Mouse (Mus musculus) induced T-regulatory cell, adult 2 months (primary cell): ENCODE measurements at regions not wholly inside any gene's neighbourhood (a gene's known extent, or its start where the extent isn't known, plus 50 kb on each side); places are given as distances from the start of the nearest gene placed in this dataset.

Source experiments
- DNase-seq: peaks from one replicate; pipeline ENCODE4 v3.0.0-alpha.2; 2012; ENCODE audit warnings: low read depth

DNA sequence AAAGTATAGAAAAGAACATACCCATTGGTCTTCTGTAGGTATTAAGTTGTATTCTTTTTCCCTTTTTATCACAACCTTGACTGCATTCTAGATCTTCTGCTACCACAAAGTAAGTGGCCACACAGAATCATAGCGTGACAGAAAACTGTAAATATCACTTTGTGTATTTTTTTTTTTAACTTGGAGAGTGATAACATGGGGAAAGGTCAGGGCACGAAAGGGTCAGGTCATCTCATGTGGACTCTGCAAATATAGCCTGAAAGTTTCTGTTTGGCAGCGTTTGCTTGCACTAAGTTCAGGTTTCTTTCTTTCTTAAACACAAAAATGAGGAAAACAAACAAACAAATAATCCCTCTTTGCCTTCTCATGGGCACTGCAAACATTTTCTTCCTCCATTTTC is 1101.1 kb downstream of the Gsdmc2 start:
- DNase-seq, result no peak

DNA sequence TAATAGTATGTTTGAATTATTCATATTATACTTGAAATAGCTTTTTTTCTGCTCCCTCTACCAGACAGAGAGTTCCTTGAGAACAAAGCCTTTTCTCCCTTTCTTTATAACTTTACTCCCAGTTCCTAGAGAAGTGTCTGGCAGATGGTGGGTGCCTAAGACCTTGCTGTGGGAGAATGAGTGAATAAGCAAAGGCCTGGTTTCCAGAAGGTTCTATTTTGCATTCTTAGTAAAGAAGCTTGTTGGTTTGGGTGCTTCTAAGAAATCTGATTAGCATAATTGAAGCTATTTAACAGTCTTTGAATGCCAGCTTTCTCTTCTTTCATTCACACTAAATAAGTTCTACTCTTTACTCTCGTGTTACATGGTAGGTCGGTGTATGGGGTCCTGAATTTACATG is 1104.2 kb downstream of the Gsdmc2 start:
- no peak for DNase-seq

DNA sequence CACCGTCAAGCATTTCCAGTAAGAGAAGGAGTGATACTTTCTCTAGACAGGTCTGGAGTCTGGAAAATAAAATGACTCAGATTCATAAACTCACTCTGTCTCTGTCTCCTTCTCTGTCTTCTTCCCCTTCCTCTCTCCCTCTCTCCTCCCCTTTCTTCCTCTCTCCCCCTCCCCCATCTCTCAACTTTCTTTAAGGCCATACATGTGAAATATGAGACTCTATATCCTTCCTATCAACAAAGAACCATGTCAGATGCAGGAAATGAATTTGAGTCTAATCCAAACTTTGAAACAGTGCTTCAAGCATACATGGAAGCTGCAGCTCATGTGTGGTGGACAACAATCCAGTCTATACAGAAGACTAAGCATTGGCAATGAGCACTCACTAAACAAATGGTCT is 1109.6 kb downstream of the Gsdmc2 start:
- peak; percentile 59 for DNase-seq

DNA sequence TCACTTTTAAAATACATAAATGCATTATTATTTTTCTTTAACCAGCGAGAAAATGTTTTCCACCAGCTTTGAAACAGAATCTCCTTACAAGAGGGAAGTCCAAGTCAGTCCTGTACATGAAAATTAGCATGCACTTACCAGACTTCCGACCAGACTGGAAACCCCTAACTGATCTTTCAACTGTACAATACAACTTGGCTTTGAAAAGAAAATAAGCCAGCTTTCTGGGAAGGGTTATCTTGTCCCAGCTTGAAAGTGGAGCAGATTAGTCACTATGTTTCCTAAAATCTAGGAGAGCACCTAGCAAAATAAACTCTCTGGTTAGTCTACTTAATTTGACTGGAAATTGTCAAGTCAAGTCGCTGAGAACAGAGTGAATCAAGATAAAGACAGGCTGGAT is 1110.1 kb downstream of the Gsdmc2 start:
- DNase-seq, result peak; percentile 68

DNA sequence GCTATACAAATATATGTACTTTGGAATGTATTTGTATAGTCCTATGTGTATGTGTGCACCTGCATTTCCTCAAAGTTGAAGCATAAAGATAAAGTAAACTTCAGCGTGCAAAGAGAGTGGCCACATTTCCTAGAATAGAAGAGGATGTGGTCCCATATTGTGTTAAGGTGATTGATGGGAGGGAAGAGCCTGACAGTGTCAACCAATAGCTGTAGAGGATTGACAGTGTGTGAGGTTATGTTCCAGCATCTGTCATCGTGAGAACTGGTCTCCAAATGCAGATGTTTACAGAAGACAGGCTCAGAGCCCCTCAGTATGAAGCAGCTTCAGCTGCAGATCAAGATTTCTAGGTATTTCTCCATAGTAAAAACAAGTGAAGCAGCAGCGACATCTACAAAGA is 1114.5 kb downstream of the Gsdmc2 start:
- DNase-seq, result peak; percentile 67

DNA sequence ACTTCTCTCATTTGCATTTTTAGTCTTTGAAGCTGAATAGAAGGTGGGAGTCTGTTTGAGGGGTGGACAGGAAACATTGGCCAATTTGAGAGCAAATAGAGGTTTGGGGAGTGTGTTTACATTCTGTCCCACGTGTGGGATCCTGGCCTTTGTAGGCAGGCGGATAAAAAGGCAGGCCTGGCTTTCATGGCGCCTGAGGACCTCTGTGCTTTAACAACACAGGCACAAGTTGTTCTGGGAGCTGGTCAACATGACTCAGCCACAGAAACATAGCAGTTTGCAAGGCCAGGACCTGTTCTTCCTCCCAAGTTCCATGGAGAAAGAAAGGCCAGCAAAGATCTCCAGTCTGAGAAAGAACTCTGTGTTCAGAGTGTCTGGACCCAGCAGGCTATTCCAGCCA is 1130.7 kb downstream of the Gsdmc2 start:
- DNase-seq, result no peak

DNA sequence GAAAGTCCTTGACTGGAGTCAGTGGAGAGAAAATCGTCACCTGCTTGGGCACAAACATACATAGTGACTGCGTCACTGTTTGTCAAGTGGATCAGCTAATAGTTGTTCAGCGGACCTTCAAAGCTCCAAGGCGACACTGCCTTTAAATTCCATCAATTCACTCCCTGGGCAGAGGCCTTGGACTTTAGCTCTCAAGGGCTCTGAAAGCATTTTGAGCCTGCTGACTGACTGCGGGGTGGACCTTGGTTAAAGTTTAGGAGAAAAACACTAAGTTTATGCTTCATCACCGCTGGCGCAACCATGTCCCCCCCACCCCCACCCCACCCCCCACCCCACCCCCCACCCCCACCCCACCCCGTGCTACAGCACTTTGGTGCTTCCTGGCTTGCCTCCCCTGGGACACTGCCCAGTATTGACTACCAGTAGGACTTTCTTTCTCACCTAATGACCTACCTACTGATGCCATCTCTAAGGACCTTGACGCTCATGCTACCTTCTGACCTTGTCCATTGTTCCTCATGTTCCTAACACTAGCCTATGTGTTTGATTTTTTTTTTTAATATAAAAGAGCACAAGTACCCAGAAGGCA is 1132.3 kb downstream of the Gsdmc2 start:
- DNase-seq, result no peak

DNA sequence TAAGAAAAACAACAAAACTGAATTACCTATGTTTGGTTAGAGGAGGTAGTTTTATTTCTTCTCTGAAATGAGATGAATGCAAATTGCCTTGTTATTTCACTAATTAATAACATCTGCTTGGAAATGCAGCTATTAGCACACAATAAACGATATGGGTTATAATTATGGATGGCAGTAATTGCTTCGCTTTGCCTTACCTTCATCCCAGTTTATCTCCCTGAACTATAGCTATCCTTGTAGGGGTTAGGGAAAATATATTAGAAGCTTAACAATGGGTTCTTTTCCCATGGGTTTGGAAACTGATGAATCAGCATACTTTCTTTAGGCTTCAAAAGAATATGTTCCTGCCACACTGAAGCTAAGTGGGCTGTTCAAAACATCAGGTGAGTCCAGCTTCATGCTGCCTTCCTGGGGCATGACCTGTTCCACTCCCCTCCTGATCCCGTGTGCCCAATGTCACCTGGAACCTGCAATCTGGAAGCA is 1132.9 kb downstream of the Gsdmc2 start:
- DNase-seq, result no peak

DNA sequence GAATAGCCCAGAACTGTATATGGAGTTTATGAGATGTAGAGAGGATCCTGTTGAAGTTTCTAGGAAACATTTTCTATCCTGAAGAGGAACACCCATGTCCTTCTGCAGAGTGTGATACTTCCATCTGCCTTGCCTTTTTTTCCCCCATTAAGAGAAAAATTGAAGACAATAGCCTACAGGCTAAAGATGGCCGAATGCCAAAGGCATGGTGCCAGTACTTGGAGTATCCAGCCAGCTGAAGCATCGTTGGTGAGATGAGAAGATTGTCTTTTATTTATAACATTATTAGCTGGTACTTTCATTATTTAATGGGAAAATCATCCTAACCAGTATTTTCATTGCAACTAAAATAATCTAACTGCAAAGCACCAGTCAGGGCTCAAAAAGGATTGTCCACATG is 1135.4 kb downstream of the Gsdmc2 start:
- DNase-seq, result no peak

DNA sequence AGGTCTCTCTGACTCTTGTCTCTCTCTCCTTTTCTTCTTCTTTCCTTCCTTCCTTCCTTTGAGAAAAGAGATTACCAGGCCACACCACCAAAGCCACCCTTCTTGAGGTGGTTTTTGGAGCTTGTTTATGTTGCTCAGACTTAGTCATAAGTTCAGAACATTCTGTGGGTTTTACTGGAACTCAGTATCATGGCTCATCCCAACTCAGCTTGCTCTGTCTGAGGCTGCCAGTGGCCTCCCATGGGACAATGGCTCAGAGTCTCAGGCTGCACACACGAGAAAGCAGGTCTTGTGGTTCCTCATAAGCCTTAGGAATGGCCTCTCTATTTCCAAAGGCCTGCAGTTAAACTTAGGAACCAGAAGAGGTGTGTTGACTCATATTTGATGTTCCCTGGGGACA is 1146.4 kb downstream of the Gsdmc2 start:
- peak; percentile 20 for DNase-seq

DNA sequence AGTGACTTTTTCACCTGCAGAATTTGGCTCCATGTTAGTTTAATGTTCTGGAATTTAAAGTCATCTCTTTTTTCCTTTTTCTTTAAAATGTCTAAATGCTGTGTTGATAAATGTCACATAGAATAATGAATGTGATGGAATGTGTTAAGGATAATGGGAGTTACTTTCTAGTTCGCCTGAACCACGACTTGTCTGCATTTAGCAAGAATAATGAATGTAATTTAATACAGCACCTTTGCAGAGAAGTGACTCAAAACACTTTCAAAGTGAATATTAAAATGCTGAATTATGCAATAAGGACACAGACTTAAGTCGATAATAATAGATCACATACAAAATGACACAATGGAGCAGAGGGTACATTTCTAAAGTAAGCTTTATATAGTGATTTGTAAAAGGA is 1150.2 kb downstream of the Gsdmc2 start:
- no peak for DNase-seq

DNA sequence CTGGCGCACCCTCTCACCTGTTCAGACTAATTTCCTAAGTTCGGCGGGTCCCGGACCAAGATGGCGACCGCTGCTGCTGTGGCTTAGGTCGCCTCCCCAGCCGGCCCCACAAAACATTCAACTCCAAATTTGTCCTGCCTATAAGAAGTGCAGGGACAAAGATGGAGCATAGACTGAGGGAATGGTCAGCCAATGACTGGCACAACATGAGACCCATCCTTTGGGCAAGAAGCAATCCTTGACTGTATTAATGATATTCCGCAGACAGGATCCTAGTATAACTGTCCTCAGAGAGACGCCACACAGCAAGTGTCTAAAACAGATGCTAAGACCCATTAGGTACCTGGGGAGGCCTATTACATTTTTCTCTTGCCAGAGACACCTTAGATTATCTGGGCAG is 1151.3 kb downstream of the Gsdmc2 start:
- DNase-seq, result no peak

DNA sequence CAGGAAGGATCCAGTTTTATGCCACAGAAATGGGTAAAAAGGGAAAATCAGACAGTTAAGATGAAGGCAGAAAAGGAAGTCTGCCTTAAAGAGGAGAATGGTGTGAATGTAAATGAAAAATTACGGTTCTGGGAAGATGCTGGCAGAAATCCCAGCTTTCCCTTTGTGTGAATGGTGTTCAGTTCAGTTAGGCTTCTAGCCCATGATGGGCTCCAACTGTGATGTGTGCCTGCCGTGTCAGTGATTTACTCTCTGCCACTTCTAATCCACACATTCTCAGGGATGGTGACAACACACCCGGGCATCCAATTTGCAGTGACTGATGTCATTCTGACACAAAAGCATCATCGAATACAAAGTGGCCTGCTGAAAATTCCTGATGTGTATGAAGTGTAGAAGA is 1171.6 kb downstream of the Gsdmc2 start:
- DNase-seq, result no peak

DNA sequence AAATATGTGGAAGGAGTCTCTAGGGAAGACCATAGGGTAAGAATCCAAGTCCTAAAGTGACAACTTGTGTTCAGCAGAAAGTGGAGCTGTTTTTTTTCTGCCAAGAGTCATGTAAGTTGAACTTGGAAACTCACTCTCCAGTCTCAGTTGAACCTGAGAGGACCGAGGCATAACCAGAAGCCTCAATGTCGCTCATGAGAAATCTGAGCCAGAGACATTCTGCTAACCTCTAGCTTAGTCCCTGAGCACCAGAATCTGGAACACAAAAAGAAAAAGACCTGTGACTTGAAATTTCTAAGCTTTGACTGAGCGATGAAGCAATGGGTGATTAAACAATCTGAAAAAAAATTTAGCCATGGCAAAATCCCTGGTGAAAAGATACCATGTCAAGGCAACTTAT is 1175.0 kb downstream of the Gsdmc2 start:
- no peak for DNase-seq

DNA sequence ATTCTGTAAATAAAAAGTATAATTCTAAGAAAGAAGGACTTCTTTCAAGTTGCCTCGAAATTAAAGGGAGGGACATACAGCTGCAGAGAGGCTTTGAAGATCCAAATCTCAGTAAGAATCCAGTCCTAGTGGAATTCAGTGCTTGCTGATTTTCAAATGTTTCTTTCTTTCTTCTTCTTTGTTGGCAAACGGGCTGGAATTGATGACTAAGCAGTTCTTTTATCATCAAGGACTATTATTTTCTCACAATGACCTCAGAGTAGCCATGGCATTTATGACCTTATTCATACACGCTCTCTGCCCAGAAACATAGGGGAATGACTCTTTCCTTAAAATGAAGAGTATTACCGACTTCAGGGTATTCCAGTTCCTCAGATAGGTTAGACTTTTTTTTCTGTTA is 1185.9 kb downstream of the Gsdmc2 start:
- DNase-seq, result no peak

DNA sequence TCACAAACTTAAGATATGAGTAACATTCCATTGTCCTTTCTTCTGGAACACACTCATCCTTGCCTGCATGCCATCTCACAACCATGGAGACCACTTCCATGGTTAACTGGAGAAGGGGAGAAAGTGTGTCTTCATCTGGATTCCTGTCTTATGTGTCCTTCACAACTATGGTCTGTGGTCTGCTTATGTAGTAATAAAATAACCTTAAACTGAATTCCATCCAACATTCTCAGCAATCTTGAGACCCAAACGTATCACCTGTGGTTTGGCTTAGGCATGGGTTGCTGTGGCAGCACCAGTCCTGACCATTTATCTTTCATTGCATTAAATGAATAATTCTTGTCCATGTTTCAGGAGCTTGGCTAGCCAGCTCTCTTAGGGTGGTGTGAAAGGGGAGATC is 1186.3 kb downstream of the Gsdmc2 start:
- no peak for DNase-seq

DNA sequence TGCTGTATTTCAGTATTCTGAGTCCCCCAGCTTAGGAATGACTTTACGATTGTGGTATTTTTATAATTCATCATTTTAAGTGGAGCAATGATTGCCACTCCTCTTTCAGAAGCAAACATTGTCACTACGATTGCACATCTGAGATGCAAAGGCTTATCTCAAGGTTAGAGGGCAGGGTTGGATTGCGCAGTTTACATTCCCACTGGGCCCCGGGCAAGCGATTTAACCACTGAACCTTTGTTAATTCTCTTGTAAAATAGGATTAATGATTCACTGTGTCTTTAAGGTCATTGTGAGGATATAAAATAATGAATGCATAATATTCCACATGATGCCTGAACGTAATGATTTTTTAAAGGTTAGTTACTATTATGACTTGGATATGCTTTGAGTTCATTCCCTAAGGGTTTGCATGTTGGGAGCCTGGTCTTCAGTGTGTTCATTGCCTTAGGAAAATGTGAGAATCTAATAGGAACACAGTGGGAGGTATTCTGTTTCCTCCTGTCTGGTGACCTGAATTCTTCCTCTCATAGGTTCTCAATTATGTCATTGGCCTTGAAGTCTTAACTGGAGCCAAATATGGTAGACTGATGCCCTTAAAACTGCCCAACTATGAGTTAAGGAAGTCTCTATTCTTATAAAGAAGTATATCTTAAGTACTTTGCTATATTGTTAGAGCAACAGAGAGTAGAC is 1198.4 kb downstream of the Gsdmc2 start:
- no peak for DNase-seq

DNA sequence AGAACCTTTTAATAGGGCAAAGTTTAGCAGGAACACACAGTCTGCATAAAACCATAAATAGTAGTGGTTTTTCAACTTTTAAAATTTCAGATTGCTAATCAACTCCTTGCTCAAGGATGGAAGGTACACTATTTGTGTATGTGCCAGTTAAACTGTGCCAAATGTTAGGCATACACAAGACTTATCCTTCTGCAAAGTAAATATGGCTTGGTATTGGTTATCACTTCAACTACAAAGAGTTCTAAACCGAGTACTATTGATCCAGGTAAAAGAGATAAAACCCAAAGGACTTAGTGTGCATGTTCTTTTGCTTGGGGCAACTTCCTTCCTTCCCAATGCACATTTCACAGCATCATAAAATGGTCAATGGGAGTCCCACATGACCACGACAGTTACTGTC is 1200.2 kb downstream of the Gsdmc2 start:
- DNase-seq, result no peak

DNA sequence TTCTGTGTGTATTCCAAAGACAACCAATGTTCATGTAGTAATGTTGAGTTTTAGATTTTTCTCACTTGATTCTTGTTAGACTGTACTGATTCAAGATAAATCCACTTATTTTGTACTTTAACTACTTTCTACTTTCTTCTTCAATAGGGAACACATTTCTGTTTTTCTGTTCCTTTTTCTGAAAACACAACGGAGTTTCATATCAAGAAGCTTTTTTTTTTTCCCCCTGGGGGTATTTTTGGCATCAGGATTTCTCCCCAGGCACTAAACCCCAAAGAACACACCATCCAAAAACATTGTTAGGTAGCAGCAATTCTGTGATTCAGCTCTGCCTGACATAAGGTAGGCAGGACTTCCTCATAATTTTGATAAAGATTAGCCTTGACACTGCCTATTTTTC is 1200.7 kb downstream of the Gsdmc2 start:
- DNase-seq, result no peak

DNA sequence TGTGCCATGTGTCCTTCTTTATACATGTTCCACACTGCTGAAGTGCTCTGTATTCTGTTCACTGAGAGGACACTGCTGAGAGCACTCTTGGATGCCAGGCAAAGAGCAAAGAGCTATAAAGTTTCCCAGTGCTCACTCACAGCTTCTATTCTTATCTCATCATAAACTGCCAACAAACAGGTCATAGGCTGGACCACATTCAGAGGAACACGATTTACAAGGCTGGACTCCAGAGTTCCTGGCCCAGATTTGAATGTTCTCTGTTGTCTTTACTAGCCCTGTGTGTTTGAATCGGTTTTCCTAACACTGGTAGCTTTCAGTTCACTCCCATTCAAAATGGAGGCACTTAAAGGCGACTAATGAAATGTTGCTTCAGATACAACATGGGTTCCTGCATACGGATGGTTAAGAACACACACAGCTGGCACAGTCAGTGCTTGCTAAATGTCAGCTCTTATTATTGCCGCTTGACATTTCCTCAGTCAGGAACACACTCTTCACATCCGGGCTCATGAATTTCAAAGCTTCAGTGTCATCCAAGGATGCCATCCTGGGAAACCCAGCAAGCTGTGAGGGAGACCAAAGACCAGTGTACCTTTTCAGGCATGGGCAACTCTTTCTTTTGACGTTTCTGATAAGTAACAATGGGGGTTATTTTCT is 1203.8 kb downstream of the Gsdmc2 start:
- DNase-seq, result no peak

DNA sequence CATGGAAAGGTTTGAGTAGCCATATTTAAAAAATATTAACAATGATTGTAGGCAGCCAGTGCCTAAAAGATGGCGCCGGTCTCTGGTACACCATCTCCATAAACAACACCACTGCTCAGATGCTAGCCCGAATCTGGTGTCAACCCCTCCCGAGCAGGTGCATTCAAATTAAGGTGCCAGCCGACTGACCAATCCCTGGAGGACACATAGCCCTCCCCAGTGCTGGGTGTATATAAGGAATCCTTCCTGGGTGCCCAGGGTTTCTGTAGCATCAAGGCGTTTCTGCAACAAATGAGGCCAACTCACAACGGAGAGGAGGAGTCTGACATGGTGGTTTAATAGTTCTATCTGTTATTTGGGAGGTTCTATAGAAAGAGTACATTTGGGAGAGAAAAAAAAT is 1219.6 kb downstream of the Gsdmc2 start:
- no peak for DNase-seq

DNA sequence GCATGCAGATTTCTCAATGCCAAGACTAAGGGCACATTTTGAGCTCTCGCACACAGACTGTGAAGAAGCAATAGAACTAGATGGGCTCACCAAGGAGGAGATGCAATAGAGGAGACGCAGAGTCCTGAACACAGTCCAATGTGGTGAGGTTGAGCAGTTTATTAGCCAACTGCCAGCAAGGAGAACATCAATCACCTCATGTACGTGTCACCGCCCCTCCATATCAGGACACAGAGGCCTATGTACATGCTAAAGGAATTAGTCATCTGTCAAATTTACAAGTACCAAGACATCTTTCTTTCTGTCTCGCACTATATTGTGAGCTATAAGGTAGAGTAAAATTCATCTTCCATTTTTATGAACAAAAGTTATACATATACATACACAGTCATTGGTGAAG is 1228.9 kb downstream of the Gsdmc2 start:
- DNase-seq, result no peak

DNA sequence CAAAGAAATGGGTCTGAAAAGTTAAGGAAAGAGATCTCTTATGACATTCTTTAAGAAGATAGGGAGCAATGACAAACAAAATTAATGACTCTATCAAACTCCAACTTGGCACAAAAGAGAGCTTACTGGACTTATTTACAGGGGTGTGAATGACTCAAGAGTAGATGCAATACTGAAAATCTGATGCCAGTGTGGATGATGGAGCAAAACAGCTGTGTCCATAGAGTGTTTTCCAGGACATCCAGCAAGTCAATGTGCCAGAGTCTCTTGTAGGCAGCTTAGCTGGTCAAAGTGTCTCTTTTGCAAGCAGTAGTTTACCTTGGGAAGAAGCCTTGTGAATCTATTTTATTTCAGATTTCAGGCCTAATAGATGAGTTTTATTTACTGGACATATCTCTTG is 1248.2 kb downstream of the Gsdmc2 start:
- DNase-seq, result no peak

DNA sequence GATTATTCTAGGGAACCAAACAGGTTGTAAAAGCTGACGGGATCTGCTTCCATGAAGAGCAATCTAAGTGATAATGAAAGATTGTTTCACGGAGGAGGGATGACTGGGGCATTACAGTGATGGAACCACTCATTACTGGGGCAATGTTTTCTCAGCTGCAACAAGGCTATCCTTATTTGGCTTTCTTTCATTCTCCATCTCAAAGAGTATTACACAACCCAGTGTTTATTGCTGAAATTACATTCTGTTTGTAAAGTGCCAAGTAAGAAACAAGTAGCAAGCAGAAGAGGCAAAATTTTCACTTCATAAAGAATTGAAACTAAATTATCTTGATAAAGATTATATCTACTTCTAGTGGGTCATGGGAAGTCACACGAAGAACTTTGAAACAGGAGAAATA is 1256.4 kb downstream of the Gsdmc2 start:
- DNase-seq, result no peak
